Mouse (Mus musculus): Measurements from ENCODE around the gene Pkp4. TPM values are rescaled to one million over a fixed set of nuclear protein-coding genes. Genes with fewer than 3 reads are reported as not detected.
A peak's percentile ranks its signal among the peaks of the same experiment; 100 is the strongest.

Gene Pkp4
- polyA plus RNA-seq (2012; rRNA removed) = 38.7 and 55.2 TPM in 2 replicates

GRCm38 (mm10) chr2:59160605-59160963, at the start of gene Pkp4, which contains the start of gene Ccdc148:
Gene Pkp4, plus strand, starts transcription at chr2:59160850.
Gene Ccdc148, minus strand, starts transcription at chr2:59160683.
- peak; percentile 85 for DNase-seq (ENCODE audit: low spot score)

- DNase-seq (ENCODE audit: low spot score) = no peak
Measured at GRCm38 (mm10) chr2:59129023-59129422, 31.6 kb upstream of the Pkp4 start.

- DNase-seq (ENCODE audit: low spot score) = no peak
Measured at GRCm38 (mm10) chr2:59129821-59130220, 30.8 kb upstream of the Pkp4 start.

- no peak for DNase-seq (ENCODE audit: low spot score)
Measured at GRCm38 (mm10) chr2:59131044-59131443, 29.6 kb upstream of the Pkp4 start.

GRCm38 (mm10) chr2:59155428-59155827, 5.2 kb upstream of the Pkp4 start:
- no peak for DNase-seq (ENCODE audit: low spot score)

- no peak for DNase-seq (ENCODE audit: low spot score)
Measured at GRCm38 (mm10) chr2:59158117-59158516, 2.5 kb upstream of the Pkp4 start.

GRCm38 (mm10) chr2:59159961-59160604, 567 bp upstream of the Pkp4 start:
- DNase-seq (ENCODE audit: low spot score) = no peak

- DNase-seq (ENCODE audit: low spot score) = no peak
Measured at GRCm38 (mm10) chr2:59161021-59161440, 381 bp downstream of the Pkp4 start.

- DNase-seq (ENCODE audit: low spot score) = peak; percentile 65
Measured at GRCm38 (mm10) chr2:59161441-59162284, 1.0 kb downstream of the Pkp4 start.

- DNase-seq (ENCODE audit: low spot score) = no peak
Measured at GRCm38 (mm10) chr2:59162285-59162600, 1.6 kb downstream of the Pkp4 start.

GRCm38 (mm10) chr2:59166976-59167375, 6.3 kb downstream of the Pkp4 start:
- DNase-seq (ENCODE audit: low spot score) = no peak

- no peak for DNase-seq (ENCODE audit: low spot score)
Measured at GRCm38 (mm10) chr2:59167830-59168229, 7.2 kb downstream of the Pkp4 start.

- DNase-seq (ENCODE audit: low spot score) = no peak
Measured at GRCm38 (mm10) chr2:59169572-59170207, 9.0 kb downstream of the Pkp4 start.

- DNase-seq (ENCODE audit: low spot score) = no peak
Measured at GRCm38 (mm10) chr2:59170208-59170589, 9.5 kb downstream of the Pkp4 start.

- DNase-seq (ENCODE audit: low spot score) = no peak
Measured at GRCm38 (mm10) chr2:59170593-59170992, 9.9 kb downstream of the Pkp4 start.

GRCm38 (mm10) chr2:59171533-59171932, 10.9 kb downstream of the Pkp4 start:
- no peak for DNase-seq (ENCODE audit: low spot score)

GRCm38 (mm10) chr2:59175926-59176325, 15.3 kb downstream of the Pkp4 start:
- DNase-seq (ENCODE audit: low spot score) = no peak

- no peak for DNase-seq (ENCODE audit: low spot score)
Measured at GRCm38 (mm10) chr2:59178191-59178590, 17.5 kb downstream of the Pkp4 start.

- no peak for DNase-seq (ENCODE audit: low spot score)
Measured at GRCm38 (mm10) chr2:59178960-59179359, 18.3 kb downstream of the Pkp4 start.

GRCm38 (mm10) chr2:59179487-59179886, 18.8 kb downstream of the Pkp4 start:
- no peak for DNase-seq (ENCODE audit: low spot score)

- DNase-seq (ENCODE audit: low spot score) = no peak
Measured at GRCm38 (mm10) chr2:59181321-59182113, 20.9 kb downstream of the Pkp4 start.

- no peak for DNase-seq (ENCODE audit: low spot score)
Measured at GRCm38 (mm10) chr2:59183541-59183940, 22.9 kb downstream of the Pkp4 start.
